Mouse (Mus musculus): Measurements from ENCODE around the gene Olfr1284. TPM values are rescaled to one million over a fixed set of nuclear protein-coding genes. Genes with fewer than 3 reads are reported as not detected.

Gene Olfr1284
- not detected for polyA plus RNA-seq (2017; shearing (Covaris generic))

GRCm38 (mm10) chr2:111375222-111375621, at the start of gene Olfr1284:
Olfr1284 (plus strand) TSS chr2:111375522.

GRCm38 (mm10) chr2:111326220-111326619, 49.1 kb upstream of the Olfr1284 start, which contains the start of gene Olfr1281:
Olfr1281 (plus strand) TSS chr2:111326520.

DNA sequence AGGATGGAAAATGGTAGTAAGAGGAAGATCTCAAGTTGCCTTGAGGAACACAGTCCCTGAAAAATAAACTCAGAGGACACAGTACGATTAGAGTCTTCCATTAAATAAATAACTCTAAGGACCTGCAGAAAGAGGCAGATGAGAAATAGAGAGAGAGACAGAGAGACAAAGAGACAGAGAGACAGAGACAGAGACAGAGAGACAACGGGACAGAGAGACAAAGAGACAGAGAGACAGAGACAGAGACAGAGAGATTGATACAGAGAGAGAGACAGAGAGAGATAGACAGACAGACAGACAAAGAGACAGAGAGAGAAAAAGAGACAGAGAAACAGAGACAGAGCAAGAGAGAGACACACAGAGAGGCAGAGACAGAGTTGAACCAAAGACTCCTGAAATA, 39.3 kb upstream of the Olfr1284 start, which contains the start of gene Olfr1282:
Gene Olfr1282 (minus strand): TSS at position 101 of the 400 bp plus-strand sequence.

DNA sequence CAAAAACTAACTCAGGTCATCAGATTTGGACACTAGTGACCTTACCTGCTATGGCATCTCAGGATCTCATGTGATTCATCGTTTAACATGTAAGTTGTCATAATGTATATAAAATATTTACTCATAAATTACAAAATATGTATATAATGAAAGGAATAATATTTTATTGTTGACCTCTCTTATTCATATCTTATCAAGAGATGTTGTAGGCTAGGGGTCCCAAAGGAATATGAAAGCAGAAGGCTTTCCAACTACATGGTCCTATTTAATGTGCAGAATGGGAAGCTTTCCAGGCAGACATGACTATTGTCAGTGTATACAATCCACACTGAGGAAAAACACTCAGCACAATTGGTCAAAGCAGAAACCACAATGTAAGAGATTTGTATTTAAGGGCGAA, 8.8 kb upstream of the Olfr1284 start, which contains the start of gene Olfr1283:
Gene Olfr1283 (plus strand): TSS at position 301 of the 400 bp plus-strand sequence.

GRCm38 (mm10) chr2:111422931-111423330, 47.6 kb downstream of the Olfr1284 start, which contains the start of gene Olfr1286:
Olfr1286 (minus strand) TSS chr2:111423115.

Other genes with a start within 250 kb of the Olfr1284 start
- not detected for gene Gm15130, start 222.6 kb upstream of the Olfr1284 start, polyA plus RNA-seq (2017; shearing (Covaris generic))
- gene 4930430A15Rik, start 145.9 kb upstream of the Olfr1284 start, polyA plus RNA-seq (2017; shearing (Covaris generic)): not detected
- gene Olfr1275, start 140.2 kb upstream of the Olfr1284 start, polyA plus RNA-seq (2017; shearing (Covaris generic)): not detected
- not detected for gene Olfr1276, start 121.0 kb upstream of the Olfr1284 start, polyA plus RNA-seq (2017; shearing (Covaris generic))
- gene Olfr1277, start 101.4 kb upstream of the Olfr1284 start, polyA plus RNA-seq (2017; shearing (Covaris generic)): not detected
- not detected for gene Olfr1278, start 85.4 kb upstream of the Olfr1284 start, polyA plus RNA-seq (2017; shearing (Covaris generic))
- gene Olfr1279, start 74.9 kb upstream of the Olfr1284 start, polyA plus RNA-seq (2017; shearing (Covaris generic)): not detected
- not detected for gene Olfr1280, start 61.5 kb upstream of the Olfr1284 start, polyA plus RNA-seq (2017; shearing (Covaris generic))
- gene Olfr1281, start 49.0 kb upstream of the Olfr1284 start, polyA plus RNA-seq (2017; shearing (Covaris generic)): not detected
- gene Olfr1282, start 39.4 kb upstream of the Olfr1284 start, polyA plus RNA-seq (2017; shearing (Covaris generic)): not detected
- gene Olfr1283, start 8.7 kb upstream of the Olfr1284 start, polyA plus RNA-seq (2017; shearing (Covaris generic)): not detected
- gene Olfr1286, start 47.6 kb downstream of the Olfr1284 start, polyA plus RNA-seq (2017; shearing (Covaris generic)): not detected
- gene Olfr1287, start 73.6 kb downstream of the Olfr1284 start, polyA plus RNA-seq (2017; shearing (Covaris generic)): not detected
- not detected for gene Olfr1288, start 98.6 kb downstream of the Olfr1284 start, polyA plus RNA-seq (2017; shearing (Covaris generic))
- not detected for gene Olfr1289, start 105.3 kb downstream of the Olfr1284 start, polyA plus RNA-seq (2017; shearing (Covaris generic))
- not detected for gene Olfr1290, start 118.3 kb downstream of the Olfr1284 start, polyA plus RNA-seq (2017; shearing (Covaris generic))
- gene Olfr1291-ps1, start 121.7 kb downstream of the Olfr1284 start, polyA plus RNA-seq (2017; shearing (Covaris generic)): not detected
- not detected for gene Olfr1293-ps, start 149.7 kb downstream of the Olfr1284 start, polyA plus RNA-seq (2017; shearing (Covaris generic))
- gene Olfr1294, start 164.8 kb downstream of the Olfr1284 start, polyA plus RNA-seq (2017; shearing (Covaris generic)): not detected
- gene Olfr1295, start 194.2 kb downstream of the Olfr1284 start, polyA plus RNA-seq (2017; shearing (Covaris generic)): not detected